Mouse (Mus musculus) regulatory T cell (primary cell): ENCODE measurements at regions not wholly inside any gene's neighbourhood (a gene's known extent, or its start where the extent isn't known, plus 50 kb on each side); places are given as distances from the start of the nearest gene placed in this dataset.
"Not testable (repeated sequence)": the region's sequence is repeated elsewhere in the genome, so short reads cannot be mapped to it uniquely, and the experiment has no call there.

Source experiments
- in situ Hi-C: fragments of 300-600 bp; cut with MboI, MseI; formaldehyde crosslinking; loops from one replicate; pipeline ENCODE4 v1.15.1; 2025; ENCODE audit warnings: high pct_unique_total_duplicates

DNA sequence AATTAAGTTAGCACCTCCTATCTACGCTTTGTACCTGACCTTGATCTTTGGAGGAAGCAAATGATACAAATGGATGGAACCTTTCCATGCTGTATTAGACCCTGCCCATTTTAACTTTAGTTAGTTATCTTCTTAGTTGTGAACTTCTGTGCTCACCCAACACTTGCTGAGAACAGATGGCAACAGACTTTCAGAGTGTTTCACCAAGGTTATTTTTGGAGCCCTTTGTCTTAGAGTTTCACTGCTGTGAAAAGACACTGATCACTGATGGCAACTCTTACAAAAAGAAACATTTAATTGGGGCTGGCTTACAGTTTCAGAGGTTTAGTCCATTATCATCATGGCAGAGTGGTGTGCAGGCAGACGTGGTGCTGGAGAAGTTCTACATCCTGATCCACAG is 88.8 kb upstream of the Zfp746 start:
- in situ Hi-C loops: loop anchor here (5.0 kb wide), 1 partner anchor 217 kb away; no protein-coding TSS in a partner anchor

DNA sequence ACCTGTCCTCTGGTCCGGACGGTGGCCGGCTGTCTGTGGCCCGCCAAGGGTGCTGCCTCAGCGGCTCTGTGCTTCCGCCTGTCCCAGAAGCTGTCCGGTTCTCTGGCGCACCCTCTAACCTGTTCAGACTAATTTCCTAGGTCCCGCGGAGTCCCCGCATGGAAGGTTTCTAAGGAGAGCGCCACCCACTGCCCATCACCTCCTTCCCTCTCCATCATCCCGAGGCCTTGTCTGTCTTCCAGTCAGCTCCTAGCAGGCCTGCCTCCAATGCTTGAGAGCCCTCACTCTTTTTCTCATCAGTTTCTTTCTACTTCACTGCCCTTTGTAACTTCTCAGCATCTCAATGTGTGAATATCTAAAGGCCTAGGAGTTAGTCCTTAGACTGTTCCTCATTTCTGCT is 86.4 kb upstream of the Zfp746 start:
- in situ Hi-C loops: not testable (repeated sequence)

GRCm38 (mm10) chr6:48136851-48137250 is 50.5 kb upstream of the Zfp746 start:
- in situ Hi-C loops: no loop called here
